Mouse (Mus musculus) heart, embryonic 15.5 days (tissue): ENCODE results near the gene Tcf3. TPM values are rescaled to one million over a fixed set of nuclear protein-coding genes. Genes with fewer than 3 reads are reported as not detected.

ENCODE experiments used
- ATAC-seq: fragments of 200-750 bp; cut with Nextera tagmentation; replicated peaks from 2 replicates; pipeline ENCODE4 v1.8.0; 2017; ENCODE audit warnings: low read depth, moderate TSS enrichment; ENCODE audit not compliant: insufficient number of reproducible peaks, insufficient read depth, low FRiP score
- H3K27ac ChIP-seq: fragments of 300-500 bp; sonication (generic); 2 replicates; pipeline ENCODE4 v1.5.1; 2015; ENCODE audit warnings: mild to moderate bottlenecking, inconsistent platforms
- H3K27me3 ChIP-seq: fragments of 300-500 bp; sonication (generic); 2 replicates; pipeline ENCODE4 v1.6.1; 2015; ENCODE audit warnings: inconsistent platforms
- H3K36me3 ChIP-seq: fragments of 300-500 bp; sonication (generic); 2 replicates; pipeline ENCODE4 v1.6.1; 2015; ENCODE audit warnings: mild to moderate bottlenecking, inconsistent platforms
- H3K4me1 ChIP-seq: fragments of 300-500 bp; sonication (generic); replicated peaks from 2 replicates; pipeline ENCODE4 v1.6.1; 2015; ENCODE audit warnings: inconsistent platforms
- H3K4me2 ChIP-seq: fragments of 300-500 bp; sonication (generic); 2 replicates; pipeline ENCODE4 v1.6.1; 2015; ENCODE audit warnings: inconsistent platforms, mild to moderate bottlenecking, moderate library complexity
- H3K4me3 ChIP-seq: fragments of 300-500 bp; sonication (generic); 2 replicates; pipeline ENCODE4 v1.5.1; 2015; ENCODE audit warnings: mild to moderate bottlenecking, inconsistent platforms
- H3K9ac ChIP-seq: fragments of 300-500 bp; sonication (generic); 2 replicates; pipeline ENCODE4 v1.6.1; 2015; ENCODE audit warnings: mild to moderate bottlenecking, inconsistent platforms
- H3K9me3 ChIP-seq: fragments of 300-500 bp; sonication (generic); replicated peaks from 2 replicates; pipeline ENCODE4 v1.6.1; 2016; ENCODE audit warnings: inconsistent platforms
- WGBS: fragments of 180-500 bp; shearing (Covaris S2); methylation state at CpG from one replicate; pipeline ENCODE4 v1.1.7; 2015; ENCODE audit warnings: mixed read lengths; 5-methylcytosine and 5-hydroxymethylcytosine counted together
- polyA plus RNA-seq: library from polyadenylated mRNA; unstranded; fragments of >200 nt; fragmentation: Nextera tagmentation; extraction: Ambion mirVana; gene quantifications from 2 replicates; pipeline ENCODE4 v1.2.1, GENCODE M21; 2015

The Tcf3 gene
- polyA plus RNA-seq, 1 experiment from 2014 or later: 41.3 TPM

DNA sequence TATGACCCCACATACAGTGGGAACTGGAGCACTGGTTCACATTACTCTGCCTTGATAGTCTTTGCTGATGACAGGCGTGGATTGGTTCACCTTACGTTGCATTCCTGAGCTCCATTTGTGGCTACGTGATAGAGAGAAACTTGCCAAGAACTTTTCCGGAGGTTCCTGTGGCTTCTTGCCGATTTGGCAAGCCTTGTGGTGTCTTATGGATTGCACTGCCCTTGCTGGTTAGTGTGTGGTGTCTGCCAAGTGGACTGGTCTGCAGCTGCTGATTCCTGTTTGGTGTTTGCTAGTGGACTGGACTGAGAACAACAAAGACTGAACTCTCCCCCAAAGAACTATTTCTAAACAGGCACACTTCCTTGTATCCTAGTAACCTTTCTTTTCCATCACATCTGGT, 21.3 kb upstream of the Tcf3 start:
- no peak overlapping the region for H3K4me2 ChIP-seq
- H3K9ac ChIP-seq: no peak overlapping the region
- peaks cover 2% of the 10 kb centered on the region; the same call in 1 of the 2 replicates for H3K4me1 ChIP-seq
- no peak overlapping the region for H3K27ac ChIP-seq
- H3K4me3 ChIP-seq: no peak overlapping the region
- H3K36me3 ChIP-seq: no peaks in the 10 kb centered on the region
- no peak for ATAC-seq
- no peaks in the 10 kb centered on the region for H3K9me3 ChIP-seq
- 73% methylated on average over 5 of the region's 5 CpGs for WGBS
- peaks cover 20% of the 10 kb centered on the region for H3K27me3 ChIP-seq

GRCm38 (mm10) chr10:80453601-80454000, 20.2 kb upstream of the Tcf3 start:
- Histone ChIP-seq H3K4me1 (0 out of 2 replicates have a peak, but pooled peaks cover 2% of the 10 kb centered on the region), H3K9ac (no peak overlapping the region), H3K36me3 (no peaks in the 10 kb centered on the region), H3K27me3 (peaks cover 26% of the 10 kb centered on the region), H3K27ac (no peak overlapping the region), H3K9me3 (no peaks in the 10 kb centered on the region), H3K4me2 (no peak overlapping the region), H3K4me3 (no peak overlapping the region)
- 31% methylated on average over 10 of the region's 10 CpGs for WGBS
- no peak for ATAC-seq

DNA sequence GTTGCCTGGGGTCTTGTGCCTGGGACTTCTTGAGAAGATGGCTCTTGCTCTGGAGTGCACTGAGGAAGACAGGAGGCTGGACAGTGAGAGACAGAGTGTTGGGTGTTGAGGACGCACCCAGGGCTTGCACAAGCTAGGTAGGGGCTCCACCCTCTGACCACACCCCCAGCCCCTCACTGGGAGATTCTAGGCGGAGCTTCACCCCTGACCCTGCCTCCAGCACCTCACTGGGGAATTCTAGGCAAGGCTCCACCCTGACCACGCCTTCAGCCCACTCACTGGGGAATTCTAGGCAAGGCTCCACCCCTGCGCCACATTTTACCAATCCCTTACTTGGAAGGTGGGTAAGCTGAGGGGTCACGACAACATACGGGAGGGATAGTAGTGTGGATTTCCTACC, 17.2 kb upstream of the Tcf3 start:
- Histone ChIP-seq H3K4me2 (no peak overlapping the region), H3K4me3 (no peak overlapping the region), H3K27me3 (peaks cover 45% of the 10 kb centered on the region), H3K4me1 (peaks cover 5% of the 10 kb centered on the region; the same call in 1 of the 2 replicates), H3K9me3 (no peaks in the 10 kb centered on the region), H3K27ac (no peak overlapping the region), H3K9ac (no peak overlapping the region), H3K36me3 (no peaks in the 10 kb centered on the region)
- 16% methylated on average over 6 of the region's 6 CpGs for WGBS
- no peak for ATAC-seq

DNA sequence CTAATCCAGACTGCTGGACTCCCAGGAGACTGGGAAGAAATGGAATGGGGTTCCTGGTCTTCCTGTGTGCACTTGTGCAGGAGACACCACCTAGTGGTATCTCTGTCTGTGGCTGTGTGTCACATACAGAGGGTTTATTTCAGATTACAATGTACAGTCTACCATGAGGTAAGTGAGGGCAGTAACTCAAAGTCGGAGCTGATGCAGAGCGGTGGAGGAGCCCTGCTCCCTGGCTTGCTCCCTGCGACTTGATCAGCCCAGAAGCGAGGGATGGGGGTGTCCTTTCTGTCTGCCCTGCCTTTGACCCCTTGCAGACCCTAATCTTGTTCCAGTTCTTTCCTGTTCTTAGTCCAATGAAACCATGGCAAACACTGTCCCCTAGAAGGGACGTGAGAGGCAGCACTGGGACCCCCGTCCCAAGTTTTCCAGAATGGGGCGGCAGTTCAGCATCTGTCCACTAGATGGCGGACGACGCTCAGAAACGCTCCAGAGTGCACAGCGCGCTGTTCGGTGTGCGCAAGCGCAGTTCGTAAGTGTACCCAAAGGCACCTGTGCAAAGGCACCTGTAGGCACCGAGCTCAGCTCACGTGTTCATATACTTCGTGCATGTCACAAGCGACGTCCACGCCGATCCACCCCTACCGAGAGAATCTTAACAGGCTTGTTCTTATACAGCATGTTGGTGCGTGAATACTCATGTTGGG, 12.6 kb upstream of the Tcf3 start:
- 8% methylated on average over 26 of the region's 26 CpGs for WGBS
- no peak overlapping the region for H3K9ac ChIP-seq
- no peak overlapping the region for H3K4me3 ChIP-seq
- no peaks in the 10 kb centered on the region for H3K9me3 ChIP-seq
- H3K36me3 ChIP-seq: no peaks in the 10 kb centered on the region
- H3K27me3 ChIP-seq: peaks cover 40% of the 10 kb centered on the region
- H3K4me1 ChIP-seq: peaks cover 8% of the 10 kb centered on the region
- H3K4me2 ChIP-seq: peak overlapping the region; percentile 51
- no peak overlapping the region for H3K27ac ChIP-seq
- ATAC-seq: peak; percentile 65

GRCm38 (mm10) chr10:80445052-80445451, 11.6 kb upstream of the Tcf3 start:
- no peak overlapping the region for H3K27ac ChIP-seq

DNA sequence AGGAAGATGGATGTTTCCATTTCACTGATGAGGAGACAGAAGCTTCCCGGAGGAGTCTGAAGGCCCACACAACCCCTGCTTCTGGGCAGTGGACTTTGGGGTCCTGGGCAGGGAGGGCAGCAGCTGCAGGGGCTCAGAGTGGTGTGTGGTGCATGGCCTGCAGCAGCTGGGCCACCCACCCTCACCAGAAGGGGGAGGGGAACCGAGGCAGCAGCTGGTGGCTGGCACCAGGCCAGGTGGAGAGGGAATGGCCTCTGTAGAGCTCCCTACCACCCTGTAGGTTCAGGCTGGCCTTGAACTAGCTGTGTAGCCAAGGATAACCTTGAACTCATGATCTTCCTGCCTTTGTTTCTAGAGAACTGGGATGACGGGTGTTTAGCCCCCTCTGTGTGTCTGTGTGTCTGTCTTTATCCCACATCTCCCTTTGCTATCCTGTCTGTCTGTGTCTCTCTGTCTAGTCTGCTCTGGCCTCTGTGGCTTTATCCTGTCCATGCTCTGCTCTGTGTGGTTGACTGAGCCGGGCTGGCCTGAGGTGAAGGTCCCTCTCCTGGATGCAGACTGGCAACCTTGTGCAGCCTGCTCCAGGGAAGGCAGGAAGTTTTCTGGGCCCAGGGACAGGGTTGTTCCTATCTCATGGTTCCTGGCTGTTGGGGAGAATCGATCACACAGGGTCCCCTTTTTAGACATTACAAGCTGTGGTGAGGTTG, 11.0 kb upstream of the Tcf3 start:
- H3K4me1 ChIP-seq: peaks cover 6% of the 10 kb centered on the region
- no peak overlapping the region for H3K27ac ChIP-seq
- WGBS: 41% methylated on average over 5 of the region's 5 CpGs
- H3K27me3 ChIP-seq: peaks cover 34% of the 10 kb centered on the region
- H3K36me3 ChIP-seq: no peaks in the 10 kb centered on the region
- H3K4me2 ChIP-seq: no peak overlapping the region
- H3K9me3 ChIP-seq: no peaks in the 10 kb centered on the region
- no peak for ATAC-seq
- H3K9ac ChIP-seq: no peak overlapping the region
- H3K4me3 ChIP-seq: no peak overlapping the region

More at GRCm38 (mm10) chr10:80445052-80445451, 11.6 kb upstream of the Tcf3 start:
- no peak overlapping the region for H3K9ac ChIP-seq
- no peak overlapping the region for H3K4me2 ChIP-seq
- H3K4me1 ChIP-seq: peaks cover 6% of the 10 kb centered on the region
- 42% methylated on average over 1 of the region's 1 CpGs for WGBS
- no peaks in the 10 kb centered on the region for H3K9me3 ChIP-seq
- peaks cover 34% of the 10 kb centered on the region for H3K27me3 ChIP-seq
- ATAC-seq: no peak
- no peak overlapping the region for H3K4me3 ChIP-seq
- H3K36me3 ChIP-seq: no peaks in the 10 kb centered on the region

DNA sequence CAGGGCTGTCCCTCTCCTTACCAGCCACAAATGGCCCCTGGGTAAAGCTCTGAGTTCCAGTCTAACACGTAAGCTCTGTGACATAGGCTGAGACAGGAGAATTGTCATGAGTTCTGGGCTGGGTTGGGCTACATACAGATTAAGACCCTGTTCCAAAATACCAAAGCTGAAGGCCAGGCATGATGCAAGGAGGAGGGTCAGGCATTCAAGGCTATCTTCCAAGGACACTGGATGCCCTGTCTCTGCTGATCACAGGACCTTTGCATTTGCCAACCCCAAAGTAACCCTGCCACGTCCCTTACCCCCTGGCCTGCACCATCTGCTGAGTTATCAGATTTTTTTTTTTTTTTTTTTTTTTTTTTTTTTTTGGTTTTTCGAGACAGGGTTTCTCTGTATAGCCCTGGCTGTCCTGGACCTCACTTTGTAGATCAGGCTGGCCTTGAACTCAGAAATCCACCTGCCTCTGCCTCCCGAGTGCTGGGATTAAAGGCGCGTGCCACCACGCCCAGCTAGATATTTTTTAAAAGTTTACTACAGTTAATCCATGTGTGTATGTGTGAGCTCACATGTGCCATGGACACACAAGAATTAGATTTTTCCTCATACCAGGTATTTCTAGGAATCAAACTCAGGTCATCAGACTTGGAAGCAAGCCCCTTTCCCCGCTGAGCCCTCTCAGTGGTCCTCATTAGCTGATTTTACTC, 10.3 kb upstream of the Tcf3 start:
- Histone ChIP-seq H3K9me3 (no peaks in the 10 kb centered on the region), H3K4me2 (no peak overlapping the region), H3K4me1 (peaks cover 6% of the 10 kb centered on the region), H3K36me3 (no peaks in the 10 kb centered on the region), H3K4me3 (no peak overlapping the region), H3K27me3 (peaks cover 29% of the 10 kb centered on the region), H3K27ac (no peak overlapping the region), H3K9ac (no peak overlapping the region)
- no peak for ATAC-seq
- WGBS: 76% methylated on average over 8 of the region's 8 CpGs

- Histone ChIP-seq H3K9ac (no peak overlapping the region), H3K27ac (no peak overlapping the region), H3K36me3 (no peaks in the 10 kb centered on the region), H3K4me1 (peaks cover 6% of the 10 kb centered on the region), H3K27me3 (peaks cover 22% of the 10 kb centered on the region), H3K9me3 (no peaks in the 10 kb centered on the region), H3K4me2 (no peak overlapping the region), H3K4me3 (no peak overlapping the region)
- no peak for ATAC-seq
- WGBS: 44% methylated on average over 2 of the region's 2 CpGs
These were observed 9.5 kb upstream of the Tcf3 start for GRCm38 (mm10) chr10:80442989-80443388.

- H3K4me3 ChIP-seq: no peak overlapping the region
- no peak overlapping the region for H3K4me2 ChIP-seq
- H3K27ac ChIP-seq: no peak overlapping the region
- 51% methylated on average over 8 of the region's 8 CpGs for WGBS
- ATAC-seq: no peak
- peaks cover 6% of the 10 kb centered on the region for H3K4me1 ChIP-seq
- H3K36me3 ChIP-seq: no peaks in the 10 kb centered on the region
- no peak overlapping the region for H3K9ac ChIP-seq
- H3K27me3 ChIP-seq: peaks cover 13% of the 10 kb centered on the region
- no peaks in the 10 kb centered on the region for H3K9me3 ChIP-seq
These were observed 8.2 kb upstream of the Tcf3 start for GRCm38 (mm10) chr10:80441598-80441997.

- no peak overlapping the region for H3K27ac ChIP-seq
- H3K4me1 ChIP-seq: peaks cover 12% of the 10 kb centered on the region
- no peaks in the 10 kb centered on the region for H3K36me3 ChIP-seq
- no peak for ATAC-seq
- no peaks in the 10 kb centered on the region for H3K9me3 ChIP-seq
- H3K27me3 ChIP-seq: 0 out of 2 replicates have a peak, but pooled peaks cover 4% of the 10 kb centered on the region
- H3K4me3 ChIP-seq: no peak overlapping the region
- H3K4me2 ChIP-seq: no peak overlapping the region
- H3K9ac ChIP-seq: no peak overlapping the region
These were observed 6.6 kb upstream of the Tcf3 start for GRCm38 (mm10) chr10:80440031-80440430.

GRCm38 (mm10) chr10:80437973-80438372, 4.5 kb upstream of the Tcf3 start:
- H3K4me1 ChIP-seq: peaks cover 13% of the 10 kb centered on the region
- H3K9ac ChIP-seq: no peak overlapping the region
- no peak overlapping the region for H3K4me2 ChIP-seq
- H3K27ac ChIP-seq: no peak overlapping the region
- ATAC-seq: no peak
- H3K36me3 ChIP-seq: no peaks in the 10 kb centered on the region
- H3K9me3 ChIP-seq: no peaks in the 10 kb centered on the region
- WGBS: 58% methylated on average over 4 of the region's 4 CpGs
- no peaks in the 10 kb centered on the region for H3K27me3 ChIP-seq
- no peak overlapping the region for H3K4me3 ChIP-seq
